Mouse (Mus musculus) central nervous system, embryonic 14 days (tissue): ENCODE measurements around the gene C2cd4d. TPM values are rescaled to one million over a fixed set of nuclear protein-coding genes. Genes with fewer than 3 reads are reported as not detected.

ENCODE experiments used
- polyA plus RNA-seq: library from polyadenylated mRNA; depleted of rRNA; stranded (reverse); fragments of >200 nt; gene quantifications from 2 replicates; pipeline ENCODE4 v1.2.3, GENCODE M21; 2012; rRNA removed

C2cd4d gene
- polyA plus RNA-seq, result 0.50 and 1.4 TPM in 2 replicates

DNA sequence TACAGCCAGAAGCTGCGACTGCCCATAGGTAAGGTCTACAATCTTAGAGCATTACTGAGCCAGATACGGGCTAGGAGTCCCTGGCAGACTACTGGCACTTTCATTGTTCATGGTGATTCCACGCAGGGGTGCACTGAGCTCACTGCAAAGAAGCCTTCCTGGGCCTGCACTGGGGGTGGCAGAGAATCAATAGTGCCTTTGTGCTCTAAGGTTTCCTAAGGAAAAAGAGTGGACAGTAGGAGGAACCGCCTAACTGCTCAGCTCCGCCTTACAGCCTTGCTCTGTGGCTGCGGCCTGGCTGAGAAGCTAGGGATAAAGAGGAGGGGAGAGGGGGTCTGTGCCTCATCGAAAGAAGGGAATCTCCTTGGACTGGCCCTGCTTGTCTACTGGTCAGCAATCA lies at the start of gene C2cd4d:
Gene C2cd4d, plus strand, starts transcription at position 301 of the 400 bp plus-strand sequence.

DNA sequence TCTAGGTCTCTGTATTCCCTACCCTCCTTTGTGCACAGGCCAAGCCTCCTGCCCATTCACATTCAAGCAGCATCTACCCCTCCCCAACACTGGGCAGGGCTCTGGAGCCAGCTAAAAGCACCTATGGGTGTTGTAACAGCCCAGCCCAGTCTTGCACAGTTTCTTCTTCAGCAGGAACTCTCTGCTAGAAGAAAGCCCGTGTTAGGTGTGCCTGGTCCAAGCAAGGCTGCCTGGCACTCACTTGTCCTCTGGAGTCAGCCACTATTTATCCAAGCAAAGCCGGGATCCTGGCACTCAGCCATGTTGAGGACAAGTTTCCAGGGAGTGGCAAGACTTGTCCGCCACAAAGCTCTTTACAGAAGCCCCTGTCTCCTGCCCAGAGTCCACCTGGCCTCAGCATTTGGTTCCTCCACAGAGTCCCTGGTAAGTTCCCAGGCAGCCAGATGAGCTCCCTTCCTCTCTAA lies 20.2 kb upstream of the C2cd4d start, which contains the start of gene Them5:
Gene Them5, plus strand, starts transcription at position 141 of the 464 bp plus-strand sequence.

DNA sequence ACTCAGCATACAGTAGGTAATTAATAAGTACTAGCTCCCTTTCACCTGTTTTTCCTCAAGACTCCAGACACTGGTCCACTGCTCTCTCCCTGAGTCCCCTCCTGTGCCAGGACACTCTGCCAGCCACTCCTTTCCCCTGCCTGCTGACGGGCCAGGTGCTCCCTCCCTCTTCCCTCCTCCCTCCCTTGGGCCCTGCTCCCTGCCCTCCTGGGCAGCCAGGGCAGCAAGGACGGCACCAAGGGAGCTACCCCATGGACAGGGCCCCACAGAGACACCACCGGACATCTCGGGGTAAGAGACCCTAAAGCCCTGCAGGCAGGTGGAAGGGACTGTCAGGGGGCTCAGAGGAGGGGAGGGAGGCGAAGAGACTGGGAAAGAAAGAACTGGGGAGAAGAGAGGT lies 10.4 kb downstream of the C2cd4d start, which contains the start of gene Rorc:
Gene Rorc, plus strand, starts transcription at position 154 of the 400 bp plus-strand sequence.

DNA sequence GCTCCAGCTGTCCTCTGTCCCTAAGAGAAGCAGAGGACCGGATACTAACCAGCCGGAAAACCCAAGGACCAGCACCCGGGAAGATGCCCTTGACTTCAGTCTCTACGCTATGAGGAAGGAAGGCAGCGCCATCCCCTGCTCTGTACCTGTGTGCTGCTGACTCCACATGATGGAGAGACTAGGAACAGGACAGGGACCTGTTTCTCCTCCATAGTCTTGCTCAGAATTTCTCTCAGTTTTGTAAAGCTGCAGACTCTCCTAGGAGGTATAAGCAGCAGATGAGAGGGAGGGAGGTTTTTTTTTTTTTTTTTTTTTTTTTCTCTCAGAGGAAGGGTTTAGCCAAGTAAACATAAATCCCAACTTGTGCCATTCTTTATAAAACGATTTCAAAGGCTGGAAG lies 36.0 kb downstream of the C2cd4d start, which contains the start of gene Lingo4:
Gene Lingo4, plus strand, starts transcription at position 301 of the 400 bp plus-strand sequence.

DNA sequence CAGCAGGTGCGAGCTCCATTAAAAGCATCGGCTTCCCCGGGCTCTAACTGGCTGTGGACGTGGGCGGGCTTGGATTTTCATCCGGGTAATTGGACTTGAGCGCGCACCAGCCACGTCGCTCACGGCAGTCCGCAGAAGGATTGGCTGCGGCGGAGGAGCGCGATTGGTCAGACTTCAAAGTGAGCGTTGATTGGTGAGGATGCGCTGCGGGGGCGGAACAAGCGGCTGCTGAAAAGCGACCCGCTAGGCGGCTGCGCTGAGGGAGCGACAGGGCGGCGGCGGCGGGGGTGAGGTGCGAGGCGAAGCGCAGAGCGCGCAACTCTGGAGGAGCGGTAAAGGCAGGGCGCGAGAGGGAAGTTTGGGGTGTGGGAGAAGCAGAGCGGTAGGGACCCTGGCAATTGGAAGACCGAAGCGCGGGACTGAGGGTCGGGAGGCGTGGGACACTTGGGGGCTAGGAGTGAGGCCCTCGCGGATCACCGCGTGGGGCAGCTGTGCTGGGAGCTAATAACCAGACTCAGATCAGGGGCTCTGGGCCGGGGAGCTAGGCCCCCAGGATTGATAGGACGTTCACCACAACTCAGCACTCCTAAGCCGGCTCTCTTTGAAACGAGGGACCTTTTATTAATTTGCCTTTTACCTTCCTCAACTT lies 50.9 kb downstream of the C2cd4d start, which contains the start of gene Tdrkh:
Gene Tdrkh, plus strand, starts transcription at position 243 of the 649 bp plus-strand sequence.

Other genes starting within 250 kb of the C2cd4d start
- gene Gm10696, start 184.2 kb upstream of the C2cd4d start, polyA plus RNA-seq, result not detected in 2 replicates
- gene Gm5286, start 165.7 kb upstream of the C2cd4d start, polyA plus RNA-seq, result not detected in 2 replicates
- gene Gm4778, start 98.4 kb upstream of the C2cd4d start, polyA plus RNA-seq, result not detected in 2 replicates
- 16.1 and 18.3 TPM in 2 replicates for gene Them4, start 52.3 kb upstream of the C2cd4d start, polyA plus RNA-seq
- 0.37 and 0.95 TPM in 2 replicates for gene Them5, start 20.3 kb upstream of the C2cd4d start, polyA plus RNA-seq
- gene Rorc, start 10.4 kb downstream of the C2cd4d start, polyA plus RNA-seq, result 1.5 TPM in 2 replicates
- gene Lingo4, start 36.1 kb downstream of the C2cd4d start, polyA plus RNA-seq, result 0.48 and 0.53 TPM in 2 replicates
- gene Tdrkh, start 50.8 kb downstream of the C2cd4d start, polyA plus RNA-seq, result 18.3 and 22.8 TPM in 2 replicates
- gene Mrpl9, start 80.9 kb downstream of the C2cd4d start, polyA plus RNA-seq, result 51.2 and 52.9 TPM in 2 replicates
- 0.44 and 0.51 TPM in 2 replicates for gene Oaz3, start 81.5 kb downstream of the C2cd4d start, polyA plus RNA-seq
- 535 and 550 TPM in 2 replicates for gene Celf3, start 115.9 kb downstream of the C2cd4d start, polyA plus RNA-seq
- gene Riiad1, start 117.9 kb downstream of the C2cd4d start, polyA plus RNA-seq, result 5.1 and 6.3 TPM in 2 replicates
- 37.2 and 40.8 TPM in 2 replicates for gene Snx27, start 220.3 kb downstream of the C2cd4d start, polyA plus RNA-seq